Mouse (Mus musculus) forebrain, postnatal 0 days (tissue): ENCODE results near the gene Atp1b1. TPM values are rescaled to one million over a fixed set of nuclear protein-coding genes. Genes with fewer than 3 reads are reported as not detected.

ENCODE experiments used
- ATAC-seq: fragments of 200-750 bp; cut with Nextera tagmentation; 2 replicates; pipeline ENCODE4 v1.8.0; 2017; ENCODE audit warnings: mild to moderate bottlenecking, moderate library complexity
- DNase-seq: peaks from one replicate; pipeline ENCODE4 v3.0.0-alpha.2; 2015
- H3K27ac ChIP-seq: fragments of 300-500 bp; sonication (generic); 2 replicates; pipeline ENCODE4 v1.5.1; 2014; ENCODE audit warnings: low read depth, mild to moderate bottlenecking, antibody characterized with exemption, low read length, moderate library complexity, mixed read lengths
- H3K27me3 ChIP-seq: fragments of 300-500 bp; sonication (generic); 2 replicates; pipeline ENCODE4 v1.6.1; 2014; ENCODE audit warnings: mild to moderate bottlenecking, low read length, mixed read lengths; ENCODE audit not compliant: insufficient read depth
- H3K36me3 ChIP-seq: fragments of 300-500 bp; sonication (generic); 2 replicates; pipeline ENCODE4 v1.6.1; 2014; ENCODE audit warnings: mild to moderate bottlenecking, moderate library complexity; ENCODE audit not compliant: insufficient read depth
- H3K4me1 ChIP-seq: fragments of 300-500 bp; sonication (generic); 2 replicates; pipeline ENCODE4 v1.6.1; 2014; ENCODE audit warnings: antibody characterized with exemption; ENCODE audit not compliant: insufficient read depth
- H3K4me2 ChIP-seq: fragments of 300-500 bp; sonication (generic); 2 replicates; pipeline ENCODE4 v1.6.1; 2014; ENCODE audit warnings: low read depth, mild to moderate bottlenecking, moderate library complexity
- H3K4me3 ChIP-seq: fragments of 300-500 bp; sonication (generic); 2 replicates; pipeline ENCODE4 v1.5.1; 2014; ENCODE audit warnings: low read depth, low read length, mixed read lengths
- H3K9ac ChIP-seq: fragments of 300-500 bp; sonication (generic); 2 replicates; pipeline ENCODE4 v1.6.1; 2014; ENCODE audit warnings: mild to moderate bottlenecking
- H3K9me3 ChIP-seq: fragments of 300-500 bp; sonication (generic); 2 replicates; pipeline ENCODE4 v1.6.1; 2016; ENCODE audit warnings: low read length
- CTCF ChIP-seq: sonication (generic); IDR thresholded peaks from 2 replicates; pipeline ENCODE4 v1.5.1; 2016; ENCODE audit warnings: antibody characterized with exemption, control low read depth, low read depth
- WGBS: fragments of 180-500 bp; shearing (Covaris S2); extraction: QIAGEN DNeasy Blood & Tissue Kit; methylation state at CpG from one replicate; pipeline ENCODE4 v1.1.7; 2014; 5-methylcytosine and 5-hydroxymethylcytosine counted together
- polyA plus RNA-seq: library from polyadenylated mRNA; unstranded; fragments of >200 nt; fragmentation: Nextera tagmentation; extraction: Ambion mirVana; gene quantifications from 2 replicates; pipeline ENCODE4 v1.2.1, GENCODE M21; 2015
- total RNA-seq: library from RNA; depleted of rRNA; stranded (reverse); fragments of >200 nt; gene quantifications from 2 replicates; pipeline ENCODE4 v1.2.3, GENCODE M21; 2014

The Atp1b1 gene
- total and polyA plus RNA-seq, 2 experiments from 2014 or later, result 226 to 432 TPM

DNA sequence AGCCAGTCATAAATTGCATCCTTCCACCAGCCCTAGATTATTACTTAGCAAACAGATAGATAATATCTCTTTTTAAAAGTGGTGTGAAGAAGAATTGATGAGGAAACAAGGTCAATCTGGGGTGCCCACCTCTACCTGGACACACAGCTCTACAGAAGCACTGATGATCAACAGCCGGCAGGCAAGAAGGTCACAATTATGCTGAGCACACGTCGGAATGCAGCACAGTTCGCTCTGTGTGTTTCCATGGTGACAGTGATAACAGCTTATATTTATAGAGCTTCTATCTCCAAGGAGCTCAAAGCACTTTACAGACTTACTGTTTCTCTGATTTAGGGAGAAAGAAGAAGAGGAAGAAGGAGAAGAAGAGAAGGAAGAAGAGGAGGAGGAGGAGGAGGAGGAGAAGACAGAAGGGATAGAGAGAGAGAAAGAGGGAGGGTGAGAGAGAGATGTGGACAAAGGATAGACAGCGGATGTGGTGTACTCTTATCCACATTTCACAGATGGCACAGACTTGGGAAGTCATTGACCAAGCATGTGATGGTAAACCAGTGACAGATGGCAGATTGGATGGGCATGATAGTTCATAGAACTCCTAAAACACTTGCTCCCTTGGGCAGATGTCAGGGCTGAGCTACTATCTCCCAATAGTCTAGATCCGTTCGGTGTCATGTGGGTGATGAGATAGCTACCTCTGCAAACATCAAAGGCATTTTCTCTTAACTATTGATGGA lies 16.8 kb upstream of the Atp1b1 start:
- DNase-seq (peak; percentile 73), ATAC-seq (peak; percentile 96)
- Histone ChIP-seq H3K27ac (peak overlapping the region; percentile 75), H3K36me3 (no peaks in the 10 kb centered on the region), H3K9ac (no peak overlapping the region), H3K4me2 (no peak overlapping the region), H3K4me3 (no peak overlapping the region), H3K4me1 (peaks cover 15% of the 10 kb centered on the region), H3K27me3 (no peaks in the 10 kb centered on the region), H3K9me3 (no peaks in the 10 kb centered on the region)
- TF ChIP-seq CTCF, result no peak
- WGBS, result 49% methylated on average over 7 of the region's 7 CpGs

DNA sequence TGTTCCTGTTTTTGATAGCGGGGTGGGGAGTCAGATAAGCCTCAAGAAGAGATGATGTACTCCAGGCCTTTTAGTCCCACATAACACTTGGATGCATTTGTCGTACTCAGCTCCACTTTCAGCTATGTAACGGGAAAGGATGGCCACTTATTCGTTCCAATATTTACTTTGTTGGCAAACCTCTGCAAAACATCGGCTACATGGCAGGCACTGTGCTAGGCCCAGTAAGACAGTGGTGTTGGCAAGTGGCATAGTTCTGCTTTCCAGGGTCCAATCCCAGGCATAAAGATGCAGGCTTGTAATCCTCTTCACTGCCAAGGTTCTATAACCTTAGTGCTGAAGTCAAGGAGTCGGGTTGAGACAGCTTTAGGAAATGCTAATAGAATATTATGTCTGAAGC lies 16.2 kb upstream of the Atp1b1 start:
- H3K4me1 ChIP-seq, result peaks cover 15% of the 10 kb centered on the region
- no peak for DNase-seq
- 0 out of 2 replicates have a peak overlapping the region, but pooled peaks have one; percentile 10 for H3K9ac ChIP-seq
- ATAC-seq, result peak; percentile 30; the same call in 1 of the 2 replicates
- no peaks in the 10 kb centered on the region for H3K9me3 ChIP-seq
- H3K27me3 ChIP-seq, result no peaks in the 10 kb centered on the region
- H3K4me2 ChIP-seq, result no peak overlapping the region
- WGBS, result 75% methylated on average over 6 of the region's 6 CpGs
- no peak for TF ChIP-seq CTCF
- no peaks in the 10 kb centered on the region for H3K36me3 ChIP-seq
- H3K27ac ChIP-seq, result peak overlapping the region; percentile 75
- no peak overlapping the region for H3K4me3 ChIP-seq

DNA sequence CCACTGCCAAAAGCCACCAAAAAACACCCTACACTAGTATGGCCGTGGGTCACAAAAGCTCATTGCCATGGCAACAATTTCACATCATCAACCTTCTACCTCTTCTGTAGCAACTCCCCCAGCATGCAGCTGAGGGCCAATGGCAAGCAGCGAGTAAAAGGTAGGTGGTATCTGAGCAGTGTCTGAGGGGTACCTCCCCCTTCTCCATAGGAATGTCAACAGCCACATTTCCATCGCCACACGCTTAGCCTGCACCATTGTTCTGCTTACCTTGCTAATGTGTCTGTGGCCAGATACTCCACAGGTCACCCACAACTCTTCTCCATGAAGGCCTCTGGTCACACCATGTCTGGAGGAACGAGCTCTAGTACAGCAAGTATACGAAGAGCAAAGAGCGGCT lies 15.2 kb upstream of the Atp1b1 start:
- Histone ChIP-seq H3K27ac (no peak overlapping the region; the same call in 1 of the 2 replicates), H3K9me3 (no peaks in the 10 kb centered on the region), H3K4me2 (no peak overlapping the region), H3K36me3 (no peaks in the 10 kb centered on the region), H3K9ac (no peak overlapping the region), H3K4me1 (peaks cover 15% of the 10 kb centered on the region), H3K27me3 (no peaks in the 10 kb centered on the region), H3K4me3 (no peak overlapping the region)
- no peak for DNase-seq
- WGBS, result 92% methylated on average over 7 of the region's 7 CpGs
- ATAC-seq, result no peak
- TF ChIP-seq CTCF, result no peak

DNA sequence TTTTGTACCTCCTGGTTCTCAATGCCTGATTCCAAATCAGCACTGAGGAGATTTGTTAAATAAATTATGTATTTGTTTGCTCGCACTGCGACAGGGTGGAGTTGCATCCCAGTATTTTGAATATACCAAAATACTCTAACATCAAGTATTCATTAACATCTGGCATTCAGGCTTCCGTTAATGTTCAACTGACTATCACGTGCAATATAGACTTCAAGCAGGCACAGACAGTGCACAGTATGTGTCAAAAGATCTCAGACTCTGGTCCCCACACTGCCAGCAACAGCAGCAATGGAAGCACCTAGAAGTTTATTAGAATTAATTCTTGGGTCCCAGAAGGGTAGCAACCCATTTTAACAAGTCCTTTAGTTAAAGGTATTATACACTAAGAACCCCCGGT lies 13.5 kb upstream of the Atp1b1 start:
- WGBS, result 92% methylated on average over 5 of the region's 5 CpGs
- ATAC-seq, result no peak

DNA sequence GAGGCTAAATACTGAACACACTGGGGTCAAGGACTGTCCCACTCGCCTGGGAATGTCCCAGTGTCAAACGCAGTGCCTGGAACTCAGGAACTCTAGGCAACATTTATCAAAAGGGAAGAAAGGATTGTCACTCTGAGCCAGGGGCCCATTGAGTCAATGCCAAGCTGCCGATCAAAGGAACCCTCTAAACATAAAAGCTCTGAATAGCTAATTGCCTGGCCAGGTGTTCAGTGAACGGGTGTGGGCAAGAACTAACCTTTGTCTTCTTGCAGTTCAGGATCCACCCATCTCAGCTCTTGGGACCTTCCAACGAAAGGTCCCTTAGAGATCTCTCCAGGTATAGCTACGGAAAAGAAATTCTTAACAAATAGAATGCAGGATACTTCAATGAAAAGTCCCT lies 12.8 kb upstream of the Atp1b1 start:
- Histone ChIP-seq H3K4me2 (no peak overlapping the region), H3K36me3 (no peaks in the 10 kb centered on the region), H3K27me3 (no peaks in the 10 kb centered on the region), H3K27ac (no peak overlapping the region), H3K4me3 (no peak overlapping the region), H3K4me1 (peaks cover 15% of the 10 kb centered on the region), H3K9me3 (no peaks in the 10 kb centered on the region), H3K9ac (no peak overlapping the region)
- TF ChIP-seq CTCF, result no peak
- DNase-seq (no peak), ATAC-seq (no peak)
- WGBS, result 35% methylated on average over 6 of the region's 6 CpGs

More for the DNA sequence above, 13.5 kb upstream of the Atp1b1 start:
- H3K27ac ChIP-seq, result no peak overlapping the region
- no peaks in the 10 kb centered on the region for H3K27me3 ChIP-seq
- H3K9me3 ChIP-seq, result no peaks in the 10 kb centered on the region
- no peak for DNase-seq
- no peak overlapping the region for H3K9ac ChIP-seq
- TF ChIP-seq CTCF, result no peak
- no peaks in the 10 kb centered on the region for H3K36me3 ChIP-seq
- H3K4me1 ChIP-seq, result peaks cover 15% of the 10 kb centered on the region
- H3K4me2 ChIP-seq, result no peak overlapping the region
- no peak overlapping the region for H3K4me3 ChIP-seq

DNA sequence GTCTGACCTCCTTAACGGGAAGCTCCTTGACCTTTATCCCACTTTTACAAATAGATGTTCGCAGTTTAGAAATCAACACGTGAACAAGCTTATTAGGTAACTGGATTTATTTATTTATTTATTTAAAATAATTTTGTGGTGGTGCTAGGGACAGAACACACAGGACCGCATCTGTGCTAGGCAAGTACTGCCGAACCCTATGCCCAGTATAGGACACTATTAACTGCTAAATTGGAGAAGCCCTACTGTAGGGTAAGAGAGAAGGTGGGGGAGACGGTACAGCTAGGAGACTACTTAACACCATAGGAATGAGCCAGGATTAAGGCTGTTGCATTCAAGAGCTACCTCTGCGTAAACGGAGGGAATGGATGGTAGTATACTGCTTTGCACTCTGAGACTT lies 10.2 kb upstream of the Atp1b1 start:
- no peak for TF ChIP-seq CTCF
- Histone ChIP-seq H3K9ac (no peak overlapping the region), H3K27ac (no peak overlapping the region), H3K4me2 (no peak overlapping the region), H3K4me1 (no peaks in the 10 kb centered on the region), H3K9me3 (no peaks in the 10 kb centered on the region), H3K27me3 (no peaks in the 10 kb centered on the region), H3K4me3 (no peak overlapping the region), H3K36me3 (no peaks in the 10 kb centered on the region)
- ATAC-seq, result no peak
- DNase-seq, result no peak
- 87% methylated on average over 8 of the region's 8 CpGs for WGBS

DNA sequence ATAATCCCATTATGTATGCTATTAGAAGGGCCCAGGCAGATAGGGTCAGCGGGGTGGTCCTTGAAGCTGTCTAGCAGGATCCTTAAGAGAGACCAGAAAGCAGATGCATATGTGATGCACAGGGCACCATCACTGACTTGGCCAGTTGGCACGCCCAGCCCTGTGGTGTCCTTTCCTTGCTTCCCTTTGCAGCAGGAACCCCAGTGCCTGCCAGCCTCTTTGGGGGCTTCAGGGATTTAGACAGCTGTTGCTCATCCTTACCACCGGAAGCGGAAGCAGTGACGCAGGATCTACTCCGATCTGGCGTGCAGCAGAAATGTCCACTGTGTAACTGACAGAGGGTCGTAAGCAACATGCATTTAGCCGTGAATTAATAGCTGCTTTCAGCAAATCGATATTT lies 9.3 kb upstream of the Atp1b1 start:
- no peak for DNase-seq
- H3K4me2 ChIP-seq, result no peak overlapping the region
- no peaks in the 10 kb centered on the region for H3K9me3 ChIP-seq
- 93% methylated on average over 10 of the region's 10 CpGs for whole genome bisulfite sequencing
- ATAC-seq, result no peak
- no peak overlapping the region for H3K9ac ChIP-seq
- H3K36me3 ChIP-seq, result no peaks in the 10 kb centered on the region
- H3K27me3 ChIP-seq, result no peaks in the 10 kb centered on the region
- no peak overlapping the region for H3K4me3 ChIP-seq
- no peaks in the 10 kb centered on the region for H3K4me1 ChIP-seq
- H3K27ac ChIP-seq, result no peak overlapping the region
- no peak for TF ChIP-seq CTCF
